Mouse (Mus musculus): Measurements from ENCODE around the gene Mpped2. TPM values are rescaled to one million over a fixed set of nuclear protein-coding genes. Genes with fewer than 3 reads are reported as not detected.

Gene Mpped2
- polyA plus RNA-seq, 1 experiment from 2014 or later: 45.6 TPM

GRCm38 (mm10) chr2:106896024-106896384 lies 202.9 kb downstream of the Mpped2 start:
- no peak overlapping the region for H3K4me2 ChIP-seq (ENCODE audit: low read length)
- ATAC-seq (replicated peaks; ENCODE audit: low FRiP score, low TSS enrichment, low read depth) (no peak; the same call in 1 of the 2 replicates), DNase-seq (ENCODE audit: low spot score) (no peak)
- no peak overlapping the region for H3K27ac ChIP-seq (ENCODE audit: low read depth)
- no peak overlapping the region for H3K4me3 ChIP-seq (ENCODE audit: low read depth, low read length)
- no peaks in the 10 kb centered on the region for H3K4me1 ChIP-seq (replicated peaks; ENCODE audit: control insufficient read depth, insufficient read depth, low read length)
- no peaks in the 10 kb centered on the region for H3K36me3 ChIP-seq (ENCODE audit: control insufficient read depth, insufficient read depth, low read length)
- 39% methylated on average over 4 of the region's 4 CpGs for WGBS
- no peaks in the 10 kb centered on the region for H3K9me3 ChIP-seq (ENCODE audit: control insufficient read depth, low read length)
- no peaks in the 10 kb centered on the region for H3K27me3 ChIP-seq (replicated peaks; ENCODE audit: control insufficient read depth, insufficient read depth, low read length)
- H3K9ac ChIP-seq (ENCODE audit: low read length): no peak overlapping the region

- Histone ChIP-seq H3K4me3 (ENCODE audit: low read depth, low read length) (no peak overlapping the region), H3K36me3 (ENCODE audit: control insufficient read depth, insufficient read depth, low read length) (no peaks in the 10 kb centered on the region), H3K9ac (ENCODE audit: low read length) (no peak overlapping the region), H3K9me3 (ENCODE audit: control insufficient read depth, low read length) (no peaks in the 10 kb centered on the region), H3K4me2 (ENCODE audit: low read length) (no peak overlapping the region), H3K27me3 (replicated peaks; ENCODE audit: control insufficient read depth, insufficient read depth, low read length) (no peaks in the 10 kb centered on the region), H3K4me1 (replicated peaks; ENCODE audit: control insufficient read depth, insufficient read depth, low read length) (no peaks in the 10 kb centered on the region), H3K27ac (ENCODE audit: low read depth) (no peak overlapping the region)
- no peak for DNase-seq (ENCODE audit: low spot score)
- WGBS: 78% methylated on average over 6 of the region's 6 CpGs
- no peak for ATAC-seq (replicated peaks; ENCODE audit: low FRiP score, low TSS enrichment, low read depth)
These were observed 218.9 kb downstream of the Mpped2 start for GRCm38 (mm10) chr2:106911951-106912480.

All from intestine, embryonic 14.5 days (tissue).